Mouse (Mus musculus) heart, adult 2 months (tissue): ENCODE data around the gene Cd300ld4. TPM values are rescaled to one million over a fixed set of nuclear protein-coding genes. Genes with fewer than 3 reads are reported as not detected.

Experiments
- DNase-seq, 2 experiments: peaks; one replicate each; pipeline ENCODE4 v3.0.0; 2021
- H3K27ac ChIP-seq: fragments of 200-600 bp; 2 replicates; pipeline ENCODE4 v1.8.1; 2022
- H3K27me3 ChIP-seq: fragments of 200-500 bp; 2 replicates; pipeline ENCODE4 v1.6.1; 2012; ENCODE audit warnings: mild to moderate bottlenecking, low read length, inconsistent platforms, mixed read lengths; ENCODE audit not compliant: control insufficient read depth, insufficient read depth
- H3K36me3 ChIP-seq: fragments of 200-500 bp; 2 replicates; pipeline ENCODE4 v1.6.1; 2012; ENCODE audit warnings: low read length, inconsistent platforms; ENCODE audit not compliant: control insufficient read depth, insufficient read depth
- H3K4me1 ChIP-seq: fragments of 200-500 bp; 2 replicates; pipeline ENCODE4 v1.6.1; 2011; ENCODE audit warnings: low read length; ENCODE audit not compliant: control insufficient read depth, insufficient read depth
- H3K4me3 ChIP-seq: fragments of 200-600 bp; 2 replicates; pipeline ENCODE4 v1.8.1; 2022
- H3K79me2 ChIP-seq: fragments of 200-500 bp; replicated peaks from 2 replicates; pipeline ENCODE4 v1.6.1; 2012; ENCODE audit warnings: mild to moderate bottlenecking, inconsistent platforms, low read length, moderate library complexity, mixed read lengths; ENCODE audit not compliant: control insufficient read depth, insufficient read depth
- H3K9ac ChIP-seq: fragments of 200-500 bp; 2 replicates; pipeline ENCODE4 v1.6.1; 2012; ENCODE audit warnings: low read depth, mild to moderate bottlenecking, control low read depth, inconsistent platforms, low read length, mixed read lengths
- CTCF ChIP-seq: fragments of 200-600 bp; IDR thresholded peaks from 2 replicates; pipeline ENCODE4 v1.8.1; 2022; ENCODE audit warnings: antibody characterized with exemption, mild to moderate bottlenecking, moderate library complexity
- EP300 ChIP-seq: fragments of 200-500 bp; IDR thresholded peaks from 2 replicates; pipeline ENCODE4 v1.6.1; 2011; ENCODE audit warnings: low read depth, low read length, control low read depth; ENCODE audit not compliant: insufficient read depth
- POLR2A ChIP-seq: fragments of 200-500 bp; IDR thresholded peaks from 2 replicates; pipeline ENCODE4 v1.6.1; 2011; ENCODE audit warnings: mild to moderate bottlenecking, low read depth, low read length, control low read depth; ENCODE audit not compliant: insufficient read depth
- WGBS: fragments of 180-500 bp; shearing (Covaris S2); methylation state at CpG from one replicate; pipeline ENCODE4 v1.1.7; 2018; 5-methylcytosine and 5-hydroxymethylcytosine counted together
- intact Hi-C: fragments of 180-260 bp; cut with DNase I; formaldehyde crosslinking; loops from one replicate; pipeline ENCODE4 v1.15.1; 2025
- polyA plus RNA-seq: library from polyadenylated mRNA; depleted of rRNA; stranded (reverse); fragments of >200 nt; gene quantifications from 2 replicates; pipeline ENCODE4 v1.2.3, GENCODE M21; 2012; rRNA removed
- total RNA-seq, 2 experiments: library from RNA; stranded (reverse); gene quantifications; 2 replicates each; pipeline ENCODE4 v1.2.3; 2021

The Cd300ld4 gene
- total and polyA plus RNA-seq, 3 experiments = 0.47 to 1.1 (median 0.52) TPM

DNA sequence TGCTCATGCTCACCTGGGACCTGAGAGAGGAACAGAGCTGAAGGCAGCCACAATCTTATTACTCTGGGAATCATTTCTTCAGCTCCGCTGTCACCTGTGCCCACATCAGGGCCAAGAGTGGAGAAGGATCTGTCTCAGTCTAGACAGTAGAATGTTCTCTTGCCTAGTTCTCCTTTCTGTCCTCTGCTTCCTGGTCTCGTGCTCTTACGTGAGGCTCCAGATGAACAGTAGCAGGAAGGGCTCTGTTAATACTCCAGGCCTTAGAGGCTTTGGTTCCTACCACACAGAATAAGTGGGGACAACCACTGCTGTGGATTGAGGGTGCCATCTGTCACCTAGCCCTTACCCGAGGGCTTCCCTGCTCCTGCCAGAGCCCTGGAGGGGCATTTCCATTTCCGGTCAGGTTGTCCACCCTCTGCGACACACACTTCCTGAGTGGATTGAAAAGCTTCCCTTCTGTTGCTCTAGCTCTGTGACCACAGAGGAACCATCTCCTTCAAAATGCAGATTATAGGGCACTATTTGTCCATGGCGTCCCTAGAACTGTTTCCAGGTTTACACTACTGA lies 25.3 kb downstream of the Cd300ld4 start, which contains the start of gene Cd300c2:
Gene Cd300c2 (minus strand): TSS at position 407 of the 567 bp plus-strand sequence.
- H3K27me3 ChIP-seq = no peaks in the 10 kb centered on the region
- TF ChIP-seq POLR2A = peak; percentile 45; the same call in 1 of the 2 replicates
- no peak for TF ChIP-seq CTCF
- intact Hi-C loops = no loop called here
- H3K79me2 ChIP-seq = no peaks in the 10 kb centered on the region
- H3K36me3 ChIP-seq = no peaks in the 10 kb centered on the region
- H3K4me3 ChIP-seq = no peak within 1 kb of the TSS
- no peak within 1 kb of the TSS for H3K9ac ChIP-seq
- peak; percentile 20 to 25 for DNase-seq
- no peak within 1 kb of the TSS for H3K27ac ChIP-seq
- 58% methylated on average over 7 of the region's 7 CpGs for WGBS
- H3K4me1 ChIP-seq = no peaks in the 10 kb centered on the region; the same call in 1 of the 2 replicates

DNA sequence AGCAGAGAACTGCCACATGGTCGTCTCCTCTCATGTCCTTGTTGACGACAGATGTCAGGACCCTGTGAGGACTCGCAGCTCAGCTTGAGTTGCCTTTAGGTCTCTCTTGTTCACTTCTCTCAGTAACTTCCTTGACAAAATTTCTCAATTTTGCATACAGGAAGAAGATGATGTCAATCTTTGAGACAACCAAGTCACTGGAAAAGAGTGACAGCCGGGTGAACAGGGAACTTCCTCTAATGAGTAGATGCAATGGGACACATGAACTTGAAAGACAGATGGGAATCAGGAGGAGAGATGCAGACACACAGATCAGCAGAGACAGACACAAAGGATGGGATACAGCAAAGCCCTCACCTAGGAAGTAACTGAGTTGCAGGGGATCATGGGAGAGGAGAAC lies 37.0 kb downstream of the Cd300ld4 start, which contains the start of gene Cd300ld:
Gene Cd300ld (minus strand): TSS at position 130 of the 400 bp plus-strand sequence.
- no peaks in the 10 kb centered on the region for H3K79me2 ChIP-seq
- no peak within 1 kb of the TSS for H3K4me3 ChIP-seq
- no peaks in the 10 kb centered on the region for H3K27me3 ChIP-seq
- no peaks in the 10 kb centered on the region for H3K4me1 ChIP-seq
- no peaks in the 10 kb centered on the region for H3K36me3 ChIP-seq
- 57% methylated on average over 4 of the region's 4 CpGs for WGBS
- H3K9ac ChIP-seq = no peak within 1 kb of the TSS
- peak; percentile 42; the same call in 1 of the 2 replicates for TF ChIP-seq POLR2A
- no peak for TF ChIP-seq EP300
- no peak for TF ChIP-seq CTCF
- DNase-seq = no peak
- intact Hi-C loops = no loop called here
- no peak within 1 kb of the TSS for H3K27ac ChIP-seq

DNA sequence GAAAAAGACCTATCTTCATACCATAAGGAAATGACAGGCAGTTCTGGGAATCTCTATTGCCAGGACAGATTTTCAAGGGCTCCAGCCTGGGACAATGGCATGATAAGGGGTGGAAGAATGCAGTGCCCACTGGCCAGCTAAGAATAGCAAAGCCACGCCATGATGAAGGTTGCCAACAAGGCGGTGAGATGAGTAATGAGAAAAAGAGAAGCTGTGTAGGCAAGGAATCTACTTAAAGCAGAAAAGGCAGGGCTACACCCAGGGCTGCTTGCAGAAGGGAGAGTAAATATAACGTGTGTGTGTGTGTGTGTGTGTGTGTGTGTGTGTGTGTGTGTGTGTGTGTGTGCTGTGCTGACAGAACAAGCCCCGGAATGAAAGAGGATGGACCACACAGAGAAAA lies 44.9 kb downstream of the Cd300ld4 start:
- Histone ChIP-seq H3K27ac (no peak overlapping the region), H3K9ac (no peak overlapping the region), H3K79me2 (no peaks in the 10 kb centered on the region), H3K27me3 (no peaks in the 10 kb centered on the region), H3K4me3 (no peak overlapping the region), H3K36me3 (no peaks in the 10 kb centered on the region), H3K4me1 (no peaks in the 10 kb centered on the region)
- intact Hi-C loops = no loop called here
- TF ChIP-seq CTCF (no peak), EP300 (no peak), POLR2A (no peak)
- WGBS = 51% methylated on average over 4 of the region's 4 CpGs
- no peak for DNase-seq

DNA sequence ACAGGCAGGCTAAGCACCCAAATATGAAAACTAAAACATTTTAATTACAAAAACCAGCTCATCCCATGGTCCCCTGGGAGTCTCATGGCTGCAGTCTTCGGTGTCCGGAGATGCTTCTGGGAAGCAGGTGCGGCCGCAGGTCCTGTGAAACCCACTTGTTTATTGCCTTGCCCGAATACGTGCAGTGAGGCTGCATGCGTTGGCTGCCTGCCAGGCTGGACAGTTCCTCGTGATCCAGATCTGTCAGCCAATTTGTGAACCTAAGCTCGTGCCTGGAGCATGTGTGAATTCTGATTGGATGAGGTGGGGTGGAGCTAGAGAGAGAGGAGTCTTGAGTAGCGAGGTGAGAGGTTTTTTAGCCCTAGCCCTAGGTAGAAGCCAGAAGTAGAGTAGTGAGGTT lies 54.1 kb downstream of the Cd300ld4 start:
- Histone ChIP-seq H3K4me3 (no peak overlapping the region), H3K27me3 (no peaks in the 10 kb centered on the region), H3K4me1 (no peaks in the 10 kb centered on the region; the same call in 1 of the 2 replicates), H3K27ac (no peak overlapping the region), H3K79me2 (no peaks in the 10 kb centered on the region), H3K9ac (no peak overlapping the region), H3K36me3 (no peaks in the 10 kb centered on the region)
- intact Hi-C loops = no loop called here
- 65% methylated on average over 10 of the region's 10 CpGs for WGBS
- no peak for DNase-seq
- TF ChIP-seq CTCF = no peak
- no peak for TF ChIP-seq POLR2A

Other genes starting within 250 kb of the Cd300ld4 start
- not detected for gene Btbd17, start 231.1 kb downstream of the Cd300ld4 start, total RNA-seq
- 0.06 TPM in 1 of 2 replicates, not detected in the other for gene Btbd17, start 231.1 kb downstream of the Cd300ld4 start, polyA plus RNA-seq
- not detected for gene Gpr142, start 228.1 kb downstream of the Cd300ld4 start, total RNA-seq
- gene Gpr142, start 228.1 kb downstream of the Cd300ld4 start, polyA plus RNA-seq = not detected in 2 replicates
- 1 to 10 TPM; 6.3 to 7.9 TPM for gene Gprc5c, start 175.9 kb downstream of the Cd300ld4 start, total RNA-seq
- 11.6 and 11.9 TPM in 2 replicates for gene Gprc5c, start 175.9 kb downstream of the Cd300ld4 start, polyA plus RNA-seq
- gene Cd300a, start 137.0 kb downstream of the Cd300ld4 start, total RNA-seq = under 1 TPM; 0.77 to 0.89 TPM
- gene Cd300a, start 137.0 kb downstream of the Cd300ld4 start, polyA plus RNA-seq = 1.1 TPM in 2 replicates
- gene Cd300lb, start 92.6 kb downstream of the Cd300ld4 start, total RNA-seq = under 1 TPM; 0.70 to 0.75 TPM
- gene Cd300lb, start 92.6 kb downstream of the Cd300ld4 start, polyA plus RNA-seq = 0.61 and 0.70 TPM in 2 replicates
- not detected for gene Cd300c, start 57.9 kb downstream of the Cd300ld4 start, total RNA-seq
- gene Cd300c, start 57.9 kb downstream of the Cd300ld4 start, polyA plus RNA-seq = not detected in 2 replicates
- 1 to 10 TPM; 1.7 to 1.8 TPM for gene Cd300ld, start 37.1 kb downstream of the Cd300ld4 start, total RNA-seq
- gene Cd300ld, start 37.1 kb downstream of the Cd300ld4 start, polyA plus RNA-seq = 3.0 and 5.1 TPM in 2 replicates
- gene Cd300c2, start 25.1 kb downstream of the Cd300ld4 start, total RNA-seq = 1 to 10 TPM; 1.5 to 2.1 TPM
- gene Cd300c2, start 25.1 kb downstream of the Cd300ld4 start, polyA plus RNA-seq = 2.0 and 2.2 TPM in 2 replicates
- not detected for gene Cd300ld2, start 10.8 kb downstream of the Cd300ld4 start, total RNA-seq
- 0.37 TPM in 1 of 2 replicates, not detected in the other for gene Cd300ld2, start 10.8 kb downstream of the Cd300ld4 start, polyA plus RNA-seq
- gene Cd300ld5, start 10.8 kb upstream of the Cd300ld4 start, total RNA-seq = 1 to 10 TPM; 2.7 to 9.1 TPM
- gene Cd300ld5, start 10.8 kb upstream of the Cd300ld4 start, polyA plus RNA-seq = 3.0 TPM in 1 of 2 replicates, not detected in the other
- 1 to 10 TPM; 5.8 to 8.6 TPM for gene Cd300ld3, start 21.4 kb upstream of the Cd300ld4 start, total RNA-seq
- gene Cd300ld3, start 21.4 kb upstream of the Cd300ld4 start, polyA plus RNA-seq = 11.4 and 22.1 TPM in 2 replicates
- gene Cd300e, start 35.2 kb upstream of the Cd300ld4 start, total RNA-seq = under 1 TPM; 0.45 to 0.50 TPM
- 0.18 and 0.47 TPM in 2 replicates for gene Cd300e, start 35.2 kb upstream of the Cd300ld4 start, polyA plus RNA-seq
- gene Rab37, start 64.4 kb upstream of the Cd300ld4 start, total RNA-seq = under 1 TPM; 0.31 to 0.32 TPM
- 1.1 and 1.3 TPM in 2 replicates for gene Rab37, start 64.4 kb upstream of the Cd300ld4 start, polyA plus RNA-seq
- under 1 TPM; 0.11 to 0.60 TPM for gene Cd300lf, start 107.0 kb upstream of the Cd300ld4 start, total RNA-seq
- gene Cd300lf, start 107.0 kb upstream of the Cd300ld4 start, polyA plus RNA-seq = 0.38 and 1.00 TPM in 2 replicates
- gene Slc9a3r1, start 136.3 kb upstream of the Cd300ld4 start, total RNA-seq = 10 to 100 TPM in 1 of 2 experiments, 1 to 10 TPM in 1; 8.1 to 10.1 TPM
- gene Slc9a3r1, start 136.3 kb upstream of the Cd300ld4 start, polyA plus RNA-seq = 8.9 and 9.7 TPM in 2 replicates
- 10 to 100 TPM in 1 of 2 experiments, 1 to 10 TPM in 1; 8.8 to 11.6 TPM for gene Tmem104, start 160.5 kb upstream of the Cd300ld4 start, total RNA-seq
- 8.6 and 9.9 TPM in 2 replicates for gene Tmem104, start 160.5 kb upstream of the Cd300ld4 start, polyA plus RNA-seq
- gene Nat9, start 160.8 kb upstream of the Cd300ld4 start, total RNA-seq = 10 to 100 TPM; 18.5 to 23.6 TPM
- gene Nat9, start 160.8 kb upstream of the Cd300ld4 start, polyA plus RNA-seq = 20.2 and 31.5 TPM in 2 replicates
- gene Grin2c, start 240.2 kb upstream of the Cd300ld4 start, total RNA-seq = under 1 TPM; 0.25 to 0.26 TPM
- 1.6 and 2.0 TPM in 2 replicates for gene Grin2c, start 240.2 kb upstream of the Cd300ld4 start, polyA plus RNA-seq